Mouse (Mus musculus): ENCODE data around the gene Hddc2.

The Hddc2 gene

DNA sequence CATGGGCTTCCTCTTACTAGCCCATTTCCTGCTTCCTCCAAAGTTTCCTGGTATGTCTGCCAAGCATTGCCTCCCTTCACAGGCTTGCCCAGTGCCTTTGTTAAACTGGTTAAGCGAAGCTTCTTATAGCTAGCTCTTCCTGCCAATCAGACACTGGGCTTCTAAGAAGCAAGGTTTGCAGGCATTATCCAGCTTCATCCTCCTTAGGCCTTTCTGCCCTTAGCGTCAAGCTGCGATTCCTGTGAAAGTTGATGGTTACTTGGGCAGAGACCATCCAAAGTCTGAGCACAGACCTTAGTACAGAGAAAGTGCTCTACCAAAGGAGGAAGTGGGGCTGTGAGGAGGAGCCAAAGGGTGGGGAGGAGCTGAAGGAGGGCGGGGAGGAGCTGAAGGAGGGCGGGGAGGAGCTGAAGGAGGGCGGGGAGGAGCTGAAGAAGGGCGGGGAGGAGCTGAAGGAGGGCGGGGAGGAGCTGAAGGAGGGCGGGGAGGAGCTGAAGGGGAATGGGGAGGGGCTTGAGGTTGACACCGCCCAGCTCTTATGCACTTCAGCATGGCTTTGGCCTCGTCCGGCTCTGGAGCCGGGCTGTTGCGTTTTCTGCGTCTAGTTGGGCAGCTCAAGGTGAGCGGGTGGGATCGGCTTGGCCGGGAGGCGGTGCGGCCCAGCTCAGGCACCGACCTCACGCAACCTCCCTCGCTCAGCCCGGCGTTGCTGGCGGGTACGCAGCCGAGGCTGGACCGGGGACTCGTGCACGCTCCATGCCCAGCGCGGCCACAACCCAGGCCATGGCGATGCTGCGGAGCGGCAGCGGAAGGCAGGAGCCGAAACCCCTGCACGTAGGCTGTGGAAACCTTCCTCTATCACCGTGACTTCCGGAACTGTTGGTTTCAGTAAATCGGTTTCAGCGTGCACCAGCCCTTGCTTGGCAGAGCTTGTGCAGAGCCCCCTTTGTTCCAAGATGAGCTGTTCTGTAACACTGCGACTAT is at the start of gene Hddc2:
TSS of gene Hddc2 (plus strand) at position 519 of the 984 bp plus-strand sequence.
- DNase-seq: peak; percentile 65

DNA sequence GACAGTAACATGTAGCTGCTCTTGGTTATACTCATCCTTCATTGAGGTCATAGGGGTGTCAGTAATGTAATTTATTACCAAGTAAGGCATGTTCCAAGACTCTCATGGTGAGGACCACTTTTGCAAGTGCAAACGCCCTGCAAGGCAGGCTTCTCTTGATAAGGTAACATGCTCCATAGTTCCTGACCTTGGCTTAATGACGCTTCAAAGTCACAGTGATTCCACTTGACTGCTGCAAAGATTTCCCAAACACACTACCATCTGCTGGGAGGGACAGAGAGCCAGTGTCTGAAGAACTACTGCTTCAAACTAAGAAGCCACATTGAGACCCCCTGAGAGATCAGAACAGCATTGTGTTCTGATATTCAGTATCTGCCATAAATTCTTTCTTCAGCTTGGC is 40.4 kb upstream of the Hddc2 start:
- DNase-seq: no peak

DNA sequence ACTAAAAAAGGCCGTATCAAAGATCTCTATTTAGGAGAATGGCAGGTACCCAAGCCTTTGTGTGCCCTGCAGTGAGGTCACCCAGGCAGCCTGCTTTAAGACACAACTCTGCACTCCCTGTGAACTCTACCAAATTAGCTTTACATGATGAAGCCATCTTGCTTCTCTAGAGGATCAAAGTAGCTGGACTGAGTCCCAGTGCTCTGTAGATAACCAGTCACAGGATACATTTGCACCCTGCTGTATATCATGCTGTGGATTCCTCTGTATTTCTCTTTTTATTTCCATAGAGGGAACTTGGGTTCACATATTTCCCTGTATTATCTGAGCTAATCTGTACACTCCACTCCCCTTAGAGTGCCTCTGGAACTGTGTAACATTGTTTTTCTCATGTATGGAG is 40.0 kb upstream of the Hddc2 start:
- no peak for DNase-seq

DNA sequence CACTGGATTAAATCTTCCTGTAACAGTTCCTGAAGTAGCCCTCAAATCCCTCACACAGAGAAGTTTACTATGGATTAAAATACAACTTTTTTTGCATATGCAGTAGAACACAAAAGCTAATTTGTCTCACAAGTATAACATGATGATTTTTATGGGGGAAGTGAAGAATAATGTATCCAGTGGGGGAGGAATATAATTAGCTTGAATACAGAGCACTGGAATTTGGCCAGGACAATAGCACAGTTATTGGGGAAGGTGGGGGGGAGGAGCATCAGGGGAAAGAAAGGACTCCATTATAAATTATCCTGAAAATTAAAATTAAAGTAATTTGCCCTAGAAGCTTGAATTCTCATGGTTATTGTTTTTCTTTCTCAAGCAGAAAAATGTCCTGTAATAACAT is 25.4 kb upstream of the Hddc2 start:
- DNase-seq: no peak

DNA sequence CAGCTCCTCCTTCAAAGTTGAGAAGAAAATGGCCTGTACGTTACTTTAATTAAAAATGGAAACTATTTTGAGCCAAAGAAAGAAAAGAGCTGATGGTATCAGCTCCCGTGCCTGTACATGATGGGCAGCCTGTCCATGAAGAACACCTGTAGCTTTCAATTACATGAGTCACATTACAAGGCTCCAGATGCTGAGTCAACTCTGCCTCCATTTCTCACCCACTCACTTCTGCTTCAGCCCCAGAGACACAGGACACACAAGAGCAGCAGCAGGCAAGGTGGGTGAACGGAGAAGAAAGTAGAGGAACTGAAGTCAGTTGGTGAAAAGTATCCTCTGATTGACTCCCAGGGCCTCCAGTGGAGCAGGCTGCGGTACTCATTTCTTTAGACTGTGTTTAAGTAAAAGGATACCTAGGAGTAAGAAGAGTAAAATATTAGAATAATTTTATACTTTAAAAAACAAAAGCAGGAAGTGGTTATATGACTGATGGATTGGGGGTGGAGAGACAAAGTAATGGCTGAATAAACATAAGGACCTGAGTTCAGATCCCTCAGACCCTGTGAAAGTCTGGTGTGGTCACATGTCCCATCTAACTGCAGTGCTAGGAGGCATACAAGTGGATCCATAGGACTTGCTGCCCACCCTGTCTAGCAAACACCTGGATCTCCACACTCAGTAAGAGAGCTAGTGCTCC is 24.3 kb upstream of the Hddc2 start:
- no peak for DNase-seq

DNA sequence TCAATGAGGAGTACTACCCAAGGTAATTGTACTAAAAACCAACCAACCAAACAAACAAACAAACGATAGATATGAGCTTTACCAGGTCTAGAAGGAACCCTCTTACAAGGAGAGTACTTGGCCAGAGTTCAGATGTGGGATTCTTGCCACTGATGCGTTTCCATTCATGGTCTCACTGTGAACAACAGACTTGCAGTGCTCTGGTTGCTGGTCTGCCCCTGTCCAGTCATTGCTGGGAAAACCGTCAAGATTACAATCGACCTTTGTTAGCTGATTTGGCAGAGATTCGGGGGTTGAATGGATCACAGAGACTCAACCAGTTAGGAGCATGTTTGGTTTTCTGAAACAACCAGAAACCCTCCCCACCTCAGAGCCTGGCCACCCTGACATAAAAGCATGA is 17.5 kb upstream of the Hddc2 start:
- DNase-seq: no peak

DNA sequence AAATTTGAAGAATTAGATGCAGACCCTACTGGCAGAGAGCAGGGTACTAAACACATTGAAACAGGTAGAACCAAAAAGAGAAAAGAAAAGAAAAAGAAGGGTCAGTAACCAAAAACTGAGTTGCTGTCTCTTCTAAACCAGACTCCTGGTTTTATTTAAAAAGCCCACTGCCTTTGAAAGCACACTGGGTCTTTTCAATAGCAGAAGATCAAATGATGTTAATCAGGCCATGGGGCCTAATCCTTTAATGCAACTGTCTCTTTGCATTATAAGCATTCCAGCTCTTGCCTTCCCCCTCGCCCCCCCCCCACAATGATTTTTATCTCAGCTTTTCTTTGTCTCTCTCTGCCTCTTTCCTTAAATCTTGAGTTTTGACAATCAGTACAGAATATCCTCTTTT is 16.7 kb upstream of the Hddc2 start:
- DNase-seq: no peak

DNA sequence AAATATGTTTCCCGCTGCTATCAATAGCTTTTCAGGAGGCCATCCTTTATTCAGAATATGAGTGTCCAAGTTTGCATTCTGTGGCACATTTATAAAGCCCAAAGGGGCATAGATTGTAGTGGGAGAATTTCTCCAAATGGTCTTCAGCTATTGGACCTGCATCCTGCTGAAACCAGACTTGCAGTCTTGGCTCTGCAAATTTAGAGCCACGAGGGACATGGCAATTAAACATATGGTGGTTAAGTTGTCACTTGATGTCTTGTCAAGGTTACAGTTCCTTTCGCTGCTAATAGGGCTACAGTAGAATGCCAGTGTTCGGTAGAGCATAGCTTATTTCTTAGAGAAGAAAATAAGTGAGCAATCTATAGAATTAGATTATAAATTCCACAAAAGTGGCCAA is 16.1 kb upstream of the Hddc2 start:
- DNase-seq: no peak

DNA sequence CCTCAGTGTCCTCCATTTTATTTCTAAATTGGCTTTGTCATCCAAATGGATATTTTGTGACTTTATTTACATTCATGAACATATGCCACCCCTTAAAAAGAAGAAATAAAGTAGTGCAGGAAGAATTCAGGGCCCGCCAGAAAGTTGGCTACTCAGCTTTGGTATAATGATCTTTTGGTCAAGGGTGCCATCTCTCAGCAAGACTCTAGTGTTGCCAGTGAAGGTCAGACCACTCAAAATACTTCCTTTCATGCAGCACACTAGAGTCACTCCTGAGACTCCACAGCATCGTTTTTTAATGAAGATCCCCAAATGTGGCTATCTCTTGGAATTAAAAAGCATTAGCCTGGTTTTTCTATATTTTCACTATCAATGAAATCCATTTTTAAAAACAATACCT is 14.9 kb upstream of the Hddc2 start:
- no peak for DNase-seq

DNA sequence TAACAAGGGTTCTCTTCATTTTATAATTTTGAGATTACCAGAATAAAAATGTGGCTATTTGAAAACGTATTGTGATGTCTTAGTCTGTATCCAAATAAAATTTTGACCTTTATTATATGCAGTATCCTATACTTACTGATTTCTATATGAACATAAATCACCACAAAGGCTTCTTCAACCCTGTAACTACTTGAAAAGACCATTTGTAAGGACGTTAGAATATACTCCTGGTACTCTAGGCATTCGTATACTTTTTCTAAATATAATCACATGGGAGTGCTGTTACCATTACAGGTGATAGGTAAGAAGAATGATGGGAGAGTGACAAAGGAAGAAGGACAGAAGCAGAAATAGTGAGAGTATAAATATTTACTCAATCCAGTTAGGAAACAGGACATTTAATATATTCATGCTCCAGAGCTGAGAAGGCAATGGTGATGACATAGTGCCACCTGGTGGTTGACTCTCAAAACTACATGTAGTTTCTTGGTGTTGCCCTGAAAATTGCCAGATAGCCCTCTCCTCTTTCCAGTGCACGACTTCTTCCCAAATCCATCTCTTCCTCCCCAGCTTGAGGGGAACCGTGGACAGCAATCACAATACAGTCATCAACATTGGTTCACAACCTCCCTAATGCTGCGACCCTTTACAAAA is 14.1 kb upstream of the Hddc2 start:
- peak; percentile 13 for DNase-seq

DNA sequence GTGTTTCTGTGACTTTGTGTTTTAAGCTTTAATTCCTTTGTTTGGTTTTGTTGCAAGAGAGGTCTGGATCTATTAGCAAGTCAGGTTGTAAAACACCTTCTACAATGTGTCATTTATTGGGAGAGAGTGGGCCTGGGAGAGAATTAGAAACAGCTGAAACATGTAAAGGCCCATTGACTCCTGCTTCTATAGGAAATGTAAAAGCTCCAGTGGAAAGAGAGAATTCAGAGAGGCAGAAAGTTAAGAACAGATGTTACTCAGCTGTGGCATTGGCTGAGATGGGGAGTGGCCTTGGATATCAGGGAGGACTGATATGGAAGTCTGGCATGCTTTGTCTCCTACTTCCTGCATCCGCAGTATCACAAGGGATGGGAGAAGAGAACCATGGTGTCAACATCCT is 12.9 kb upstream of the Hddc2 start:
- DNase-seq: no peak

DNA sequence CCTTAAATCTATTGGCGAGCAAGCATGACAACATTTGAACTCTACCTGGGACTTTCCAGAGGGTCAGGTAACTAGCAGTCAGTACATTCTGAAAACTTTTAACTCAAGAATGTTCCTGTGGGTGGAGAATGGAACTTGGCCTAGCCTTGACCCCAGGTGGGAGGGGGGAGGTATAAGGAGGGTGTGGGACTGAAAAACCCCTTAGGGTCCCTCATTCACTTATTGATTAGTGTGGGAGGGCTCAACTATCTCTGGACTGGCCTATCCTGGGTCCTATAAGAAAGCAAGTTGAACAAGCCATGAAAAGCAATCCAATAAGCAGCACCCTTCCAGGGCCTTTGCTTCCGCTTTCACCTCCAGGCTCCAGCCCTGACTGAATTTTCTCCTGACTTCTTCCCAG is 9.7 kb upstream of the Hddc2 start:
- no peak for DNase-seq

DNA sequence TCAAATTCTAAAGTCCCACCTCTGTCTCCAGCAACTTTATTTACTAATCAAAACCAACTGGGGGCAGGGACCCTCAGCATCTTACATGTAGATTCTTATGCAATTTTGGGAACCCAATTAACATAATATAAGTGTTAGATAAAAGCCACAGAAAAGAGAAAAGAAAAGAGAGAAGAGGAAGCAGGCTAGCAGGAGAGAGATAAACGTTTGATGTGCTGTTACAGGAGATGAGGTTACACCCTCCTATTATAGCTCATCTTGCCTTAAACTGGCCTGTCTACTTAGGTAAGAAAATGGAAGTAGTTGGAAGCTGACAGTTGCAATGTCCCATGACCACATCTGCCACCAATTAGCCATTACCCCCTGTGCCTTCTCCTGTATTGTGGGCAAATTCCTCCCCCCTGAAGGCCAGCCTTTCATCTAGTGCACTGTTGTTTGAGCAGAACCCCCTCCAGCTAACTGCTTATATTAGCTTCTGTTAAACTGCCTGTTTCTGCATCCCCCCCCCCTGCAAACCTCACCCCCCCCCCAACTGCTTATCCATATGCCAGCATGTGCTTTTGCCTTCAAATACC is 6.1 kb upstream of the Hddc2 start:
- no peak for DNase-seq

DNA sequence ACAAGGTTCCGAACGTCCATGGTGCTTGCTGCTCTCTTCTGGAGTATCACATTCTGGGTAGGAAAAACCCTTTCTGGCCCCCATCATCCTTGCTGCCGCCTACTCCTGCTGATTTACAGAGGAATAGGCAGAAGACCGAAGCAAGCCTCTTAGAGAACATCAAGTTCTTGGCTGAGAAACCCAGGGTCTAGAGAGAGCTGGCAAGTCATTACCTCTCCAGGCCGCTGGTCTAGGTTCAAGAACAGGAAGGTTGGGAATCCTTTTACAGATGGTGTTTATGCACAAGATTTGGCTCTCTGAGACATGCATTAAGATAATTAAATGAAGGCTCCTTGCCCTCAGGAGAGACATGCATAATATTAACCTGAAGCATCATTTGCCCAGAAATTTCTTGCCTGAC is 5.3 kb downstream of the Hddc2 start:
- DNase-seq: no peak

DNA sequence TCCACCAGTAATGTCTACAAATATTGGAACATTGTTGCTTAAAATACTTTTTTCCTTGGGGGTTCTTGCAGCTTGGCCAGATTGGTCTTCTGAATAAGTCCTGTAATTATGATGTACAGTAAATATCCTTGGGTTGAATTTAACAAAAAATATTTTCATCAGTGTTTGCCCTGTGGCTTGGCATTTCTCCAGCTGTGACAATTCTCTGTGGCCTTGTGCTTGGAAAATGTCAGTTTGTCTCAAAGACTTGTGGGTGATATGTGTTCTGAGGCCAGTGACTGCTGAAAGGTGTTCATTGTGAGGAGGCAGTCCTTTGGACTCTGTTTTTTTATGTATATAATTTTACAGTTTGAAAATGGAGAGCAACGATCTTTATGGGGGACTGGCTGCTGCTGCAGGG is 16.3 kb downstream of the Hddc2 start:
- DNase-seq: no peak

DNA sequence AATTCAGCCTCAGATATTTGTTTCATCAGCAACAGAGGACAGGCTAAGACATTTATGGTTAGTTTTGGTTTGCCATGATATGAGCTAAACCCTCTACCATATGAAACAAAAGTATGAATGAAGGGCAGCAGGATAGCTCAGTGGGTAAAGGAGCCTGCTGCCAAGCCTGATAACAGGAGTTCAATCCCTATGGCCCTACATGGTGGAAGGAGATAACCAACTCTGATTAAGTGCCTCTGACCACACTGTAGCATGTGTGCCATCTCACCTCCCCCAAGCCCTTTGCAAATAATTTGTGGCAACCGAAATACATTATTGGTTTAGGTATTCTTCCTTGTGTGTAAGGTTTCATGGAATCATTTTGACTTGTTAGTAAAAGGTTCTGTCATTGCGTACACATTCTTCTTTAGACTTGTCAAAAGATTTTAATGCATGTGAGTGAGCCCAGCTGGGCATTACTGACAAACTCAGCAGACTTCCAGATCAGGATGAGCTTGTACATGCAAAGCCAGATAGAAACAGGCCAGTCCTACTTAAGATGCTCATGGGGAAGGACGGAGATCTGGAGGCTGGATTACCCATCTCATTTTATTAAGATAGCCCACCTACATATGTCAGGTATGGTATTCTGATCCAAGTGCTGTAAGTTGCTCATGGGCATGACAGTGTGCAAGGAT is 17.2 kb downstream of the Hddc2 start:
- DNase-seq: no peak

DNA sequence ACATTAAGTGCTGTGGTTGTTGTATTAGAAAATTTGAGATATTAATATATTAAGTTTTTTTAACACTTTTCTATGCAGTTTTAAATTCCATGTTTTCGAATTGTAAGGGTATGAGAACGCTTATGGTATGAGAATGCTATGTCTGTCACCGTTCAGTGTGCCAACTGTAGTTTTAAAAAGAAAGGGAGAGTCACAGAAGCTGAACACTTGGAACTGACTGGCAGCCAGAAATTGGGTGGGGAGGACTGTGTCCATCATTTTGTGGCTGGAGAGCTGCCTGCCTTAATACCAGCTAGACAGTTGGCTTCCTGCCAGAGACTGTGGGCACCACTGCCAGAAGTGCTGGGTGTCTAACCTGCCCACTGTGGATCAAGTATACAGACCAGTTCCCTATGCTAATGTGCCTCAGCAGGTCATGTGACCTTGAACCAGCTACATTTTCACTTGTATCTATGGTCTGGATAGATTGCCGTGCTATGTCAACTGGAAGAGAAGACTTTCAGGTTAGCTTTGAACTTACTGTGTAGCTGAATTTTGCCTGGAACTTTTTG is 18.1 kb downstream of the Hddc2 start:
- DNase-seq: no peak

DNA sequence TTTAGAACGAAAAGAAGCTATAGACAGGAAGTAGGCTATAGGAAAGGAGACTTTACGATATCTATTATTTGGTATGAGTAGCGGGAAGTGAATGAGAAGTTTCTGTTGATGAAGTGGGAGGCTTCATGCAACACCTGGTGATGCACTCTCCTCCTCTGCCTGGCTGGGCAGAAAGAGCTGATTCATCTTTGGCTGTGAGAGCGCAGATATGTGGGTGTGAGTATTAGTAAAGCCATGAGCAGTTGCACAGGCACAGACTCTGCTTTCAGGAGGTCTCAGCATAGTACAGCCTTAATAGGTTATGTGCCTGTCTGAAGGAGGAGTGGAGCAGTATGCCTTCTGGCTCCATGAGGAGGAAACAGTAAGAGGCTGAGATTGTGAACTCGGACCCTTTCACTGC is 23.2 kb downstream of the Hddc2 start:
- no peak for DNase-seq

DNA sequence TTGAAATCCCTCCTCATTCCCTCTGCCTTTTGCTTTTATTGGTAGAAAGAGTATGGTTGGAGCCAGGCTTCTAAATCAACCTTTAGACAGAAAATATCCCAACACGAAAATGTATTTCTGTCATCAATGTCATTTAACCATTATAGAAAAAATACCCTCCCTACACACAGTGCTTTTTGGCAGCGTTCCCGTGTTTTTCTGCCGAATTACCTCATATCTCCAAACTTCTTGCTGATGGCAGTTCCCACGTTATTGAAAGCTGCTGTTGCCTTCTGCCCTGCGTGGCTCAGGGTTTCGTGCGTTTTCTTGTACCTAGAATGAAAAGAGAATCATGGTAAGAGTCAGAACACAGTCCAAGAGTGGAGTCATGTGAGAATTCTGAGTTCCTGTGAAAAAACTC is 33.2 kb downstream of the Hddc2 start:
- DNase-seq: no peak

DNA sequence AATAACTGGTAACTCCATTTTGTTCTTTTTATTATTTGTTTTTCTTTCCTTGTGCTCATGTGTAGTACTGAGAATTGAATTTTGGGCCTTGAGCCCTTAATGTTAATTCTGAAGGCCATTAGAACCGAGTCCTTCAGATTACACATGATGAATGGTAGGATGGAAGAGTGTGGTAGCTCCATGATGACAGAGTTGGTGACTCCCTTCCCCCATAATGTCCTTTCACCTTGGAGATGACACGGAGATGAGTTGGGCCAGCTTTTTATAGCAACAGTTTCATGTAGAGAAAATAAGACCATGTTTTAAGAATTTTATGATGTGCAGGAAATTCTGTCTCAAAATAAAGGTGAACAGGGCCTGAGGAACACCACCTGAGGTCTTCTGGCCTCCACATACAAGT is 37.9 kb downstream of the Hddc2 start:
- no peak for DNase-seq

DNA sequence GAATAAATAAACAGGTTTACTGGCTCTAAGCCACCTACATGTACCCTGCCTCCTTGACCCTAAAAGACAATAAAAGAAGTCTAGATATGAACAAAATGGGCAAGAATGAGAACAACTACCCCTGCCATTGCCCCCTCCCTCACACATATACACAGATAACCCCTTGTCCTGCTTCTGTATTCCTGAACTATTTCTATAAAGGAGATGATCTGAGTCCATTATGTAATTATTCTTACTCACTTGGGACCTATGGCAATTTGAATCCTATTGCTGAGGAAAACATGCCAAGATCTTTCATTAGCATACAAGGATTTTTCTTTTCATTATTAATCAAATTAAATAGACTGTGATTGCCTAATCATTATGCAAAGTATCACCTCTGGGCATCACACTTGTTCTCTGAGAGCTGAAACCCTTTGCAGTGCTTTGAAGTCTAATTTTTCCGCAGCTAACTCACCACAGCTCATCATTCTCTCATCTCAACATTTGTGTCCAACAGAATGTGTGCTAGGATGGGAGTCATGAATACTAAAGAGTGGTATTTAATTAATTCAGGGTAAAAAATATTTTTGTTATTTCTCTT is 39.8 kb downstream of the Hddc2 start:
- no peak for DNase-seq

DNA sequence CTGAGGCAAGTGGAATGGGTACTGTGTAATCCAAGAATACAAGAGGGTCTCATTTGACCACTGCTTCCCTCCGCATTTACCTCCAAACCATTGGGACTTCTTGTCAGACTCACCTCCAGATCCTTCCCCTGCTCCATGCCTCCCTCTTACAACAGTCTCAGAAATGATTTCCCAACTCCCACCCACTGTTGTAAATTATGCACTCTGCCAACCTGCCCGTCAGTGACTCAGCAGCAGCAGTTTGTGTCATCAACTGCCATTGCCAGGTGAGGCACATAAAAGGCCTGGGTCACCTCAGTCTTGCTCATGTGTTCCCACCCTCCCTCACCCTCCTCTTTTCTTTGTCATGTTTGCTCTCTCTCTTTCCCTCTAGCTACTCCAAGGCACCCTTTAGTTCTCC is 41.0 kb downstream of the Hddc2 start:
- no peak for DNase-seq

Measured in cerebellum, adult 11-12 months (tissue).